Mouse (Mus musculus): ENCODE measurements around the gene Lix1l. TPM values are rescaled to one million over a fixed set of nuclear protein-coding genes. Genes with fewer than 3 reads are reported as not detected.

Lix1l gene
- polyA plus RNA-seq, 1 experiment from 2014 or later = 8.7 TPM

DNA sequence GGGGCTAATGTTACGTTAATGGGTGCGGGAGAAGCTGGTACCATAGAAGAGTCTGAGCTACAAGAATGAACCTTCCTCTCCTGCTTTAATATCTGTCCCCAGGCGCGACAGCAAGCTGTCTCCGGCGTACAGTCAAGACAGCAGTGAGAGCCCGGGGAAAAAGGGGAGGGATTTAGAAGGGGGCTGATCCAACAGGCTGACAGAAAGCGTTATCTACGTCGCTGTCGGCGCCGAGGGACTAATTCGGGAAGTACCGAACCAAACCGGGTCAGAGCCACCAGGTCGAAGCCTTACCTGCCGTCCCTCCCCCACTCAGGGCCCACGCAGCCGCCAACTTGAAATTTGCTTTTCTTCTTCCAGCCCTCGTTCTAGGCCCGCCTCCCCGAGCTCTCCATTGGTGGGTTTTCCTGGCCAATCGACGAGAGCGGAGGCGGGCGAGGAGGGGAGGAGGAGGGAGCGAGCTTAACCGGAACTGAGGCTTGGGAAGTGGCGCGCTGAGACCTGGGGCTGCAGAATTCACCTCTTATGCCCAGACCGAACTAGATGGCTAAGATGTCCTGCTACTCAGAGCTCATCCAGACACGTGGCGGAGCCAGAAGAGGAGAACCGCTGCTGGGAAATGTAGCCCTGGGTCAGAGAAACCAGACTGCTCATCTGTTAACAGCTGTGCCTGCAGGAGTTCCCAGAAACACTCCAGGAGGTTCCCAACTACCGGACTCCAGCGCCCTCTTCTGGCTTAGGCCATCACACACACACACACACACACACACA lies 7.0 kb upstream of the Lix1l start, which contains the start of gene Polr3gl:
TSS of gene Polr3gl (minus strand) at position 392 of the 771 bp plus-strand sequence.
- Histone ChIP-seq H3K4me3 (ENCODE audit: low read depth, low read length) (peak within 1 kb of the TSS; percentile 53), H3K27me3 (ENCODE audit: control insufficient read depth, insufficient read depth, low read length) (peaks cover 6% of the 10 kb centered on the region), H3K4me1 (ENCODE audit: control insufficient read depth, insufficient read depth, low read length) (peaks cover 21% of the 10 kb centered on the region), H3K9ac (ENCODE audit: low read length) (peak within 1 kb of the TSS; percentile 63), H3K9me3 (ENCODE audit: control insufficient read depth, low read length) (no peaks in the 10 kb centered on the region), H3K27ac (ENCODE audit: low read depth, low read length) (peak within 1 kb of the TSS; percentile 42; the same call in 1 of the 2 replicates), H3K36me3 (ENCODE audit: control insufficient read depth, insufficient read depth, low read length) (no peaks in the 10 kb centered on the region), H3K4me2 (ENCODE audit: low read depth) (peak within 1 kb of the TSS; percentile 72)
- under 1% methylated on average over 38 of the region's 38 CpGs for WGBS
- peak; percentile 94 for DNase-seq (ENCODE audit: low spot score)
- peak; percentile 78 for ATAC-seq (ENCODE audit: insufficient read depth, low FRiP score, low TSS enrichment)

DNA sequence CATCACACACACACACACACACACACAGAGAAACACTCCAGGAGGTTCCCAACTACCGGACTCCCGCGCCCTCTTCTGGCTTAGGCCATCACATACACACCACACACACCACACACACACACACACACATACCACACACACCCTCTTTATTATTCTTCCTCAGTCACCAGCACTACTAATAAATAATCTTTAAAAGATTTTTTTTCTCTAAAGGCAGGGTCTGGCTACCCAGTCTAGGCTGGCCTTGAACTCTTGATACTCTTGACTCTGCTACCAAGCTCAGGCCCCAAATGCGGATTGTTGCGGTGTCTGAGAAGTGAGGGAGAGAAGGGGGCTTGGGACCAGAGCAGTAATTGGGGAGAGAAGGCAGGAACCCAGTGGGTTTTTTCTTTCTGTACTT lies 6.1 kb upstream of the Lix1l start:
- ATAC-seq (ENCODE audit: insufficient read depth, low FRiP score, low TSS enrichment) = no peak
- 74% methylated on average over 5 of the region's 5 CpGs for WGBS

DNA sequence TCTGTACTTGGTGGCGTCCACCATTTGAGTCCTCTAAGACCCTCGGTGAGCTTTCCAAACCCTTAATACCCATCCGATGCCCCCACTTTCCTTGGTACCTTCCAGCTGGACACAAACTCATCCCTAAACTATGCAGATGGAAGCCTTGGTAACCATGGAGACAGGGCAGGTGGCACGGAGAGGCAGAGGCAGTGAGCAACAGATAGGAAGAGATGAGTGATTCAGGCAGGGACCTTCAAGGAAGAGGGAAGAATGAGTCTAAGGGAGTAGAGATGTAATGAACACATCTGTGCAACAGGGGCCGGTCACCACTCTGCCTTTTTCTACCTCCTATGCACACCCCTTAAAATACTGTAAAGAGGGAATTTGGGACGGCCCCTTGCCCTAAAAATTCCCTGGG lies 5.3 kb upstream of the Lix1l start:
- Histone ChIP-seq H3K9me3 (ENCODE audit: control insufficient read depth, low read length) (no peaks in the 10 kb centered on the region), H3K9ac (ENCODE audit: low read length) (no peak overlapping the region), H3K27ac (ENCODE audit: low read depth, low read length) (no peak overlapping the region), H3K27me3 (ENCODE audit: control insufficient read depth, insufficient read depth, low read length) (peaks cover 6% of the 10 kb centered on the region), H3K4me1 (ENCODE audit: control insufficient read depth, insufficient read depth, low read length) (peaks cover 23% of the 10 kb centered on the region), H3K36me3 (ENCODE audit: control insufficient read depth, insufficient read depth, low read length) (no peaks in the 10 kb centered on the region), H3K4me3 (ENCODE audit: low read depth, low read length) (no peak overlapping the region), H3K4me2 (ENCODE audit: low read depth) (no peak overlapping the region; the same call in 1 of the 2 replicates)
- 18% methylated on average over 6 of the region's 6 CpGs for WGBS
- ATAC-seq (ENCODE audit: insufficient read depth, low FRiP score, low TSS enrichment) (no peak), DNase-seq (ENCODE audit: low spot score) (no peak)

More for the DNA sequence above, 6.1 kb upstream of the Lix1l start:
- H3K36me3 ChIP-seq (ENCODE audit: control insufficient read depth, insufficient read depth, low read length) = no peaks in the 10 kb centered on the region
- H3K9ac ChIP-seq (ENCODE audit: low read length) = no peak overlapping the region
- peaks cover 23% of the 10 kb centered on the region for H3K4me1 ChIP-seq (ENCODE audit: control insufficient read depth, insufficient read depth, low read length)
- H3K9me3 ChIP-seq (ENCODE audit: control insufficient read depth, low read length) = no peaks in the 10 kb centered on the region
- peaks cover 6% of the 10 kb centered on the region for H3K27me3 ChIP-seq (ENCODE audit: control insufficient read depth, insufficient read depth, low read length)
- no peak overlapping the region for H3K4me2 ChIP-seq (ENCODE audit: low read depth)
- no peak for DNase-seq (ENCODE audit: low spot score)
- H3K27ac ChIP-seq (ENCODE audit: low read depth, low read length) = no peak overlapping the region
- no peak overlapping the region for H3K4me3 ChIP-seq (ENCODE audit: low read depth, low read length)

DNA sequence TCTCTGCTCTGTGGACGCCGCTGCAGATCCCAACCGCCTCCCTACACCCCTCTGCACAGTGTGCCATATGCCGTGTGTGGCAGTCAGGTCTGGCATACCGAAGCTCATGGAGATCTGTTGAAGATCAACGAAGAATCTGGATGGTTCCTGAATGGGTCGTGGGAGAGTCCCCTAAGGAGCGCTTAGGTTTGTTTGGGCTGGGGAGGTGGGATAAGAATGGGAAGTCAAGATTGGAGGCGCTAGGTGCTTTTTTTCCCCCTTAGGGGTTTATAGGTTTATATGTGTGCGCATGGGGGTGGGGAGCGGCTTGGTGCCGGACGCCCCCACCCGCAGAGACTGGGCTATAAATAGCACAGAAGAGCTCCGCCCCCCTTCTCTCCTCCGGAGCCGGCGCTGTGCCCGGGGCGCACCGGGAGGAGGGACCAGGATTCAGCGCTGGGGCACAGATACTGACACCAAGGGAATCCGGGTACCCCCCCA lies 4.7 kb upstream of the Lix1l start, which contains the start of gene Ankrd34a:
TSS of gene Ankrd34a (plus strand) at position 409 of the 480 bp plus-strand sequence.
- Histone ChIP-seq H3K27me3 (ENCODE audit: control insufficient read depth, insufficient read depth, low read length) (peaks cover 6% of the 10 kb centered on the region), H3K9me3 (ENCODE audit: control insufficient read depth, low read length) (no peaks in the 10 kb centered on the region), H3K36me3 (ENCODE audit: control insufficient read depth, insufficient read depth, low read length) (no peaks in the 10 kb centered on the region), H3K4me2 (ENCODE audit: low read depth) (peak within 1 kb of the TSS; percentile 98), H3K4me1 (ENCODE audit: control insufficient read depth, insufficient read depth, low read length) (peaks cover 23% of the 10 kb centered on the region), H3K27ac (ENCODE audit: low read depth, low read length) (no peak within 1 kb of the TSS), H3K4me3 (ENCODE audit: low read depth, low read length) (peak within 1 kb of the TSS; percentile 51), H3K9ac (ENCODE audit: low read length) (peak within 1 kb of the TSS; percentile 52)
- DNase-seq (ENCODE audit: low spot score) (no peak), ATAC-seq (ENCODE audit: insufficient read depth, low FRiP score, low TSS enrichment) (no peak)
- WGBS = 1% methylated on average over 16 of the region's 23 CpGs

DNA sequence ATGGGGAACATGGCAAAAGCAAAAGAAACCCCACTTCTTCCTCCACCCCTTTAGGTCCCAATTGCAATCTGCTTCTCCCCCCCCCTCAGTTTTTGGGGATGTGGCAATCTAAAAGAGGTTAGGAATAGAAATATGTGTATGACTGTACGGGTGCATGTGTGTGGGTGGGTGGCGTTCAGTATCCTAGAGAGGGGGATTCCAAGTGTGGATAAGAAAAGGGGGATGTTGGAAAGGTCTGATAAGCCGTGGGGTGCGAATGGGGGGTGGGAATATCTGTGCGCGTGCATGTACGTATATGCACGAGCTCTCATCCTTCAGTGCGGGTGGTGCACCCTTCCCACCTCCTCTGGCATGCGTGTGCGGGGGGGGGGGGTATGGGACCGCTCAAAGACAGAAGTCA lies 4.1 kb upstream of the Lix1l start:
- 4% methylated on average over 9 of the region's 12 CpGs for WGBS
- Histone ChIP-seq H3K9me3 (ENCODE audit: control insufficient read depth, low read length) (no peaks in the 10 kb centered on the region), H3K4me3 (ENCODE audit: low read depth, low read length) (peak overlapping the region; percentile 51), H3K36me3 (ENCODE audit: control insufficient read depth, insufficient read depth, low read length) (no peaks in the 10 kb centered on the region), H3K4me1 (ENCODE audit: control insufficient read depth, insufficient read depth, low read length) (peaks cover 24% of the 10 kb centered on the region), H3K27ac (ENCODE audit: low read depth, low read length) (no peak overlapping the region), H3K9ac (ENCODE audit: low read length) (peak overlapping the region; percentile 52), H3K4me2 (ENCODE audit: low read depth) (peak overlapping the region; percentile 98), H3K27me3 (ENCODE audit: control insufficient read depth, insufficient read depth, low read length) (peaks cover 6% of the 10 kb centered on the region)
- ATAC-seq (ENCODE audit: insufficient read depth, low FRiP score, low TSS enrichment) (no peak), DNase-seq (ENCODE audit: low spot score) (no peak)

DNA sequence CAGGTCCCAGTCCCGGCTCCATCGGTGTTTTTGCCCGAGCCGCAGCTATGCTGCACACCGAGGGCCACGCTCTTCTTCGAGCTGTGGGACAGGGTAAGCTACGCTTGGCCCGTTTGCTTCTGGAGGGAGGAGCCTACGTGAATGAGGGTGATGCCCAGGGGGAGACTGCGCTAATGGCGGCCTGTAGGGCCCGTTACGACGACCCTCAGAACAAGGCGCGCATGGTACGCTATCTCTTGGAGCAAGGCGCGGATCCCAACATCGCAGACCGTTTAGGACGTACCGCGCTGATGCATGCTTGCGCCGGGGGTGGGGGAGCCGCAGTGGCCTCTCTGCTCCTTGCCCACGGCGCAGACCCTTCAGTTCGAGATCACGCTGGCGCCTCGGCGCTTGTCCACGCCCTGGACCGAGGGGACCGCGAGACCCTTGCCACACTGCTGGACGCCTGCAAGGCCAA lies 3.5 kb upstream of the Lix1l start:
- peak overlapping the region; percentile 98 for H3K4me2 ChIP-seq (ENCODE audit: low read depth)
- under 1% methylated on average over 40 of the region's 40 CpGs for WGBS
- H3K9ac ChIP-seq (ENCODE audit: low read length) = peak overlapping the region; percentile 52
- H3K36me3 ChIP-seq (ENCODE audit: control insufficient read depth, insufficient read depth, low read length) = no peaks in the 10 kb centered on the region
- no peaks in the 10 kb centered on the region for H3K9me3 ChIP-seq (ENCODE audit: control insufficient read depth, low read length)
- H3K27ac ChIP-seq (ENCODE audit: low read depth, low read length) = no peak overlapping the region
- peak; percentile 71 for DNase-seq (ENCODE audit: low spot score)
- peaks cover 30% of the 10 kb centered on the region for H3K4me1 ChIP-seq (ENCODE audit: control insufficient read depth, insufficient read depth, low read length)
- peak overlapping the region; percentile 51 for H3K4me3 ChIP-seq (ENCODE audit: low read depth, low read length)
- H3K27me3 ChIP-seq (ENCODE audit: control insufficient read depth, insufficient read depth, low read length) = peaks cover 6% of the 10 kb centered on the region
- no peak for ATAC-seq (ENCODE audit: insufficient read depth, low FRiP score, low TSS enrichment)

DNA sequence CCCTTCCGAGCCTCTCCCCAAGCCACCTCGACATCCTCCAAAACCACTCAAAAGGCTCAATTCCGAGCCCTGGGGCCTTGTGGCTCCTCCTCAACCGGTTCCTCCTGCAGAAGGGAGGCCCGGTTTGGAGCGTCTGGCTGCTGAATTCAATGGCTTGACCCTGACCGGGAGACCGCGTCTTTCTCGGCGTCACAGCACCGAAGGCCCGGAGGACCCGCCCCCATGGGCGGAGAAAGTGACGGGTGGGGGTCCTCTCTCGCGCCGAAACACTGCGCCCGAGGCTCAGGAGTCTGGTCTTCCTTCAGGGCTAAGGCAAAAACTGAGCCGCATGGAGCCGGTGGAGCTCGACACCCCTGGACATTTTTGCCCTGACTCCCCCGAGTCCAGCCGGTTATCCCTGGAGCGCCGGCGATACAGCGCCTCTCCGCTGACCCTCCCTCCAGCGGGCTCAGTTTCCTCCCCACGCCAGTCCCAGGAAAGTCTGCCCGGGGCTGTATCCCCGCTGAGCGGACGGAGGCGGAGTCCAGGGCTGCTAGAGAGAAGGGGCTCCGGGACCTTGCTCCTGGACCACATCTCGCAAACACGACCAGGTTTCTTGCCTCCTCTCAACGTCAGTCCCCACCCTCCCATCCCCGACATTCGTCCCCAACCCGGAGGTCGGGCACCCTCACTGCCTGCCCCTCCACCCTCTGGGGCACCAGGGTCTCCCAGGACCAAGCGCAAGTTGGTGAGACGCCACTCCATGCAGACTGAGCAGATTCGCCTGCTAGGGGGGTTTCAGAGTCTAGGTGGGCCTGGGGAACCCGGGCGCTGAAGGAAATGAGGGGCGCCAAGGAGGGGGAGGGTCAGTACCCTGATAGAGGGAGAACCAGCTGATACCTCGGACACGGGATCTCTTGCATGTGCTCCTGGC lies 2.5 kb upstream of the Lix1l start:
- Histone ChIP-seq H3K9me3 (ENCODE audit: control insufficient read depth, low read length) (no peaks in the 10 kb centered on the region), H3K4me2 (ENCODE audit: low read depth) (peak overlapping the region; percentile 98), H3K4me3 (ENCODE audit: low read depth, low read length) (peak overlapping the region; percentile 51), H3K9ac (ENCODE audit: low read length) (peak overlapping the region; percentile 52), H3K36me3 (ENCODE audit: control insufficient read depth, insufficient read depth, low read length) (no peaks in the 10 kb centered on the region), H3K27ac (ENCODE audit: low read depth, low read length) (peak overlapping the region; percentile 42; the same call in 1 of the 2 replicates), H3K4me1 (ENCODE audit: control insufficient read depth, insufficient read depth, low read length) (peaks cover 39% of the 10 kb centered on the region), H3K27me3 (ENCODE audit: control insufficient read depth, insufficient read depth, low read length) (peaks cover 6% of the 10 kb centered on the region)
- under 1% methylated on average over 54 of the region's 54 CpGs for WGBS
- ATAC-seq (ENCODE audit: insufficient read depth, low FRiP score, low TSS enrichment) (no peak), DNase-seq (ENCODE audit: low spot score) (peak; percentile 86)

DNA sequence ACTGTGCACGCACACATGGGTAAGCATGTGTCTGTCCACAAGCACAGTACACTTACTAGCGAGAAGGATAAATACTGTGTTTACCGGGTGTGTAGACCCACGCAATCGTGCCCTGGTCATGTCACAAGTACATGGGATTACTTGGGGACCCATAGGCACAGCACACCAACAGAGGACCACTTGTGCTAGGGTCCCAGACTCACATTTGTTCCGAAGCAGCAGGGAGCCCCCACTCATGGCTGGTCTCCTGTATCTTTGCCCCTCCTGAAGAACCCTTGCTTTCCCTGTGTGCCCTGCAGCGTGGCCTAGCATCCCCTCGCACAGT lies 1.9 kb upstream of the Lix1l start:
- WGBS = 37% methylated on average over 8 of the region's 8 CpGs
- peak overlapping the region; percentile 98 for H3K4me2 ChIP-seq (ENCODE audit: low read depth)
- H3K4me1 ChIP-seq (ENCODE audit: control insufficient read depth, insufficient read depth, low read length) = peaks cover 39% of the 10 kb centered on the region
- ATAC-seq (ENCODE audit: insufficient read depth, low FRiP score, low TSS enrichment) (no peak), DNase-seq (ENCODE audit: low spot score) (no peak)
- H3K9ac ChIP-seq (ENCODE audit: low read length) = 0 out of 2 replicates have a peak overlapping the region, but pooled peaks have one; percentile 14
- no peaks in the 10 kb centered on the region for H3K9me3 ChIP-seq (ENCODE audit: control insufficient read depth, low read length)
- peak overlapping the region; percentile 51 for H3K4me3 ChIP-seq (ENCODE audit: low read depth, low read length)
- no peak overlapping the region for H3K27ac ChIP-seq (ENCODE audit: low read depth, low read length)
- H3K27me3 ChIP-seq (ENCODE audit: control insufficient read depth, insufficient read depth, low read length) = peaks cover 6% of the 10 kb centered on the region
- no peaks in the 10 kb centered on the region for H3K36me3 ChIP-seq (ENCODE audit: control insufficient read depth, insufficient read depth, low read length)
